Mouse (Mus musculus) liver, embryonic 14.5 days (tissue): ENCODE results near the gene Dlg2. TPM values are rescaled to one million over a fixed set of nuclear protein-coding genes. Genes with fewer than 3 reads are reported as not detected.

Experiments
- ATAC-seq: fragments of 200-750 bp; cut with Nextera tagmentation; 2 replicates; pipeline ENCODE4 v1.8.0; 2017; ENCODE audit warnings: moderate number of reproducible peaks, mild to moderate bottlenecking, moderate library complexity; ENCODE audit not compliant: insufficient read depth
- DNase-seq, 3 experiments: peaks; one replicate each; pipeline ENCODE4 v3.0.0-alpha.2; 2012 to 2013; ENCODE audit warnings: low read depth in 3 of 3, low spot score in 3 of 3
- H3K27ac ChIP-seq: fragments of 300-500 bp; sonication (generic); 2 replicates; pipeline ENCODE4 v1.5.1; 2014; ENCODE audit warnings: moderate library complexity, mild to moderate bottlenecking, control low read depth, inconsistent platforms
- H3K27me3 ChIP-seq: fragments of 300-500 bp; sonication (generic); 2 replicates; pipeline ENCODE4 v1.6.1; 2014; ENCODE audit warnings: mild to moderate bottlenecking, low read length, moderate library complexity; ENCODE audit not compliant: control insufficient read depth, insufficient read depth
- H3K36me3 ChIP-seq: fragments of 300-500 bp; sonication (generic); replicated peaks from 2 replicates; pipeline ENCODE4 v1.6.1; 2014; ENCODE audit warnings: low read depth; ENCODE audit not compliant: control insufficient read depth, insufficient read depth
- H3K4me1 ChIP-seq, 2 experiments: fragments of 200-500 bp in 1 of 2; fragments of 300-500 bp in 1 of 2; sonication (generic) in 1 of 2; replicated peaks; 2 replicates each; pipeline ENCODE4 v1.6.1; 2012 to 2014; ENCODE audit warnings: antibody characterized with exemption in 1 of 2, inconsistent platforms in 1 of 2, low read length in 1 of 2; ENCODE audit not compliant: control insufficient read depth in 2 of 2, insufficient read depth in 2 of 2
- H3K4me2 ChIP-seq: fragments of 300-500 bp; sonication (generic); 2 replicates; pipeline ENCODE4 v1.6.1; 2014; ENCODE audit warnings: low read depth, mild to moderate bottlenecking, control low read depth, moderate library complexity
- H3K4me3 ChIP-seq, 2 experiments: fragments of 200-500 bp in 1 of 2; fragments of 300-500 bp in 1 of 2; sonication (generic) in 1 of 2; 2 replicates each; pipeline ENCODE4 v1.5.1; 2012 to 2014; ENCODE audit warnings: low read depth in 2 of 2, low read length in 2 of 2, mild to moderate bottlenecking in 2 of 2, control low read depth in 1 of 2, inconsistent platforms in 1 of 2, moderate library complexity in 1 of 2; ENCODE audit not compliant: insufficient read depth in 1 of 2
- H3K9ac ChIP-seq: fragments of 300-500 bp; sonication (generic); replicated peaks from 2 replicates; pipeline ENCODE4 v1.6.1; 2014; ENCODE audit warnings: mild to moderate bottlenecking, control low read depth, moderate library complexity
- H3K9me3 ChIP-seq: fragments of 300-500 bp; sonication (generic); 2 replicates; pipeline ENCODE4 v1.6.1; 2016; ENCODE audit warnings: low read length, mixed read lengths; ENCODE audit not compliant: control insufficient read depth
- CTCF ChIP-seq: IDR thresholded peaks from 2 replicates; pipeline ENCODE4 v1.5.1; 2016; ENCODE audit warnings: antibody characterized with exemption, low read depth, control low read depth
- EP300 ChIP-seq: IDR thresholded peaks from 2 replicates; pipeline ENCODE4 v1.6.1; 2016; ENCODE audit warnings: antibody characterized with exemption, low read depth
- WGBS: fragments of 180-500 bp; shearing (Covaris S2); extraction: QIAGEN DNeasy Blood & Tissue Kit; methylation state at CpG from one replicate; pipeline ENCODE4 v1.1.7; 2014; ENCODE audit not compliant: insufficient replicate concordance; 5-methylcytosine and 5-hydroxymethylcytosine counted together
- polyA plus RNA-seq, 2 experiments: library from polyadenylated mRNA; depleted of rRNA in 1 of 2; stranded (reverse) in 1 of 2; unstranded in 1 of 2; fragments of >200 nt; fragmentation: Nextera tagmentation in 1 of 2; extraction: Ambion mirVana in 1 of 2; gene quantifications; 2 replicates each; pipeline versions ENCODE4 v1.2.1 to v1.2.3; 2012 to 2014

Gene Dlg2
- polyA plus RNA-seq, 2 experiments = 0.33 to 0.44 TPM

- Histone ChIP-seq H3K27ac (no peak overlapping the region), H3K4me3 (no peak overlapping the region), H3K4me2 (no peak overlapping the region), H3K9me3 (no peaks in the 10 kb centered on the region), H3K36me3 (no peaks in the 10 kb centered on the region), H3K4me1 (no peaks in the 10 kb centered on the region), H3K27me3 (no peaks in the 10 kb centered on the region), H3K9ac (no peak overlapping the region)
- TF ChIP-seq EP300 = no peak
- no peak for TF ChIP-seq CTCF
- 25% methylated on average over 2 of the region's 2 CpGs for WGBS
- no peak for DNase-seq
- no peak for ATAC-seq
Observed at GRCm38 (mm10) chr7:92301046-92301445, 1824.6 kb downstream of the Dlg2 start.

DNA sequence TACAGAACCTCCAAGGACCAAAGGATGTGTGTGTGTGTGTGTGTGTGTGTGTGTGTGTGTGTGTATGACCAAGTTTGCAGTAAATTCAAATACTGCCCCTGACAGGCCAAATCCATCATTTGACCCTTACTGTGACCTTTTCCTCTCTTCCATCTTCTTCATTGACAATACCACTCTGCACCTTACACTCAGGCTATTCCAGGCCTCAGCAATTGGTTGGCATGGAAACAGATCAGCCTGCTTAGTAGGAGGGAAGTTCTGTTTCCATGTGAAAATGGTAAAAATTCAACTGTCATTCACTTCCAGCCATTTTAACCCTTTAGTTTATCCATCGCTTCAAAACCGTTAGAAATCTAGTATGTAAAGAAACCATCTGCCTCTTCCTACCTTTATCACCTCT, 1831.2 kb downstream of the Dlg2 start:
- 67% methylated on average over 2 of the region's 2 CpGs for WGBS

DNA sequence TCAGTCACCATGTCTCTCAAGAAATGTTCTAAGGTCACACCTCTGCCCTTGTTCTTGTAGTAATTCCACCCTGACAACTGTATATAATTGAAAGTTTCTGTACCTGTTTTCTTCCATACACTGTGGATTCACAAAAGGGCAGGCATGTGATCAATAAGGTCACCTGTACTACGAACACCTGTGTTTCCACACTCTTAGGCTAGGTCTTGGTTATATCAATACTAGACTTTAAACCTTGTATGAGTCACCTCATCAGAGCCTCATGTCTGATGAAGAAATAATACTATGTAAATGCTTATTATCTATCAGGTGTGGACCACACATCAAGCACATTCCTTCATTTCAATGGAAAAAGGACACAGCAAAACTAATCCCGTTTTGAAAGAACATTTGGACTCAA, 1831.7 kb downstream of the Dlg2 start:
- H3K4me1 ChIP-seq = no peaks in the 10 kb centered on the region
- no peaks in the 10 kb centered on the region for H3K27me3 ChIP-seq
- no peak for DNase-seq
- ATAC-seq = no peak
- WGBS = 32% methylated on average over 2 of the region's 2 CpGs
- no peak overlapping the region for H3K27ac ChIP-seq
- no peak overlapping the region for H3K4me3 ChIP-seq
- no peak overlapping the region for H3K9ac ChIP-seq
- H3K4me2 ChIP-seq = no peak overlapping the region
- H3K36me3 ChIP-seq = no peaks in the 10 kb centered on the region
- TF ChIP-seq EP300 (no peak), CTCF (no peak)
- no peaks in the 10 kb centered on the region for H3K9me3 ChIP-seq

More for the DNA sequence above, 1831.2 kb downstream of the Dlg2 start:
- no peak for DNase-seq
- no peak overlapping the region for H3K9ac ChIP-seq
- H3K27ac ChIP-seq = no peak overlapping the region
- H3K4me3 ChIP-seq = no peak overlapping the region
- no peaks in the 10 kb centered on the region for H3K36me3 ChIP-seq
- no peaks in the 10 kb centered on the region for H3K27me3 ChIP-seq
- H3K9me3 ChIP-seq = no peaks in the 10 kb centered on the region
- no peak for TF ChIP-seq EP300
- no peak for TF ChIP-seq CTCF
- ATAC-seq = no peak
- H3K4me1 ChIP-seq = no peaks in the 10 kb centered on the region
- no peak overlapping the region for H3K4me2 ChIP-seq

- Histone ChIP-seq H3K9me3 (no peaks in the 10 kb centered on the region), H3K9ac (no peak overlapping the region), H3K36me3 (no peaks in the 10 kb centered on the region), H3K27me3 (no peaks in the 10 kb centered on the region), H3K4me2 (no peak overlapping the region), H3K4me1 (no peaks in the 10 kb centered on the region), H3K27ac (no peak overlapping the region), H3K4me3 (no peak overlapping the region)
- ATAC-seq = no peak
- WGBS = 68% methylated on average over 6 of the region's 6 CpGs
- no peak for TF ChIP-seq CTCF
- TF ChIP-seq EP300 = no peak
- DNase-seq = no peak
Observed at GRCm38 (mm10) chr7:92316389-92316788, 1839.9 kb downstream of the Dlg2 start.

- Histone ChIP-seq H3K27me3 (no peaks in the 10 kb centered on the region), H3K4me1 (no peaks in the 10 kb centered on the region), H3K9ac (no peak overlapping the region), H3K4me2 (no peak overlapping the region), H3K9me3 (no peaks in the 10 kb centered on the region), H3K4me3 (no peak overlapping the region), H3K36me3 (no peaks in the 10 kb centered on the region), H3K27ac (no peak overlapping the region)
- TF ChIP-seq CTCF (no peak), EP300 (no peak)
- DNase-seq = no peak
- 36% methylated on average over 1 of the region's 1 CpGs for WGBS
- ATAC-seq = no peak
Observed at GRCm38 (mm10) chr7:92319469-92319868, 1843.0 kb downstream of the Dlg2 start.

DNA sequence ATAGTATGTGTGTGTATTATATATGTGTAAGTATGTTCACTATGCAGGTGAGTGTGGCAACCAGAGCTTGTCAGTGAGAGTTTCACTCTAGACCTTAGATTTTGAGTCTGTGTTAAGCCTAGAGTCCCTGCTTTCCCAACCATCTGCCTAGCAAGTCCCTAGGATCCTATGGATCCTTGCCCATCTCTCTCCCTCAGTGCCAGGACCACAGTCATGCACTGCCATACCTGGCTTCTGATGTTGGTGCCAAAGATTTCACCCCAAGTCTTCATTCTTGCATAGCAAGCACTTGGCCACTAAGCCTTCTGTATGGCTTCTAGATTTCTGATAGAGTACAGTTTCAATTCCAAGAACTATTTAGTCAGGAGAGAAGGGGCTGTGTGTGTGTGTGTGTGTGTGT, 1843.7 kb downstream of the Dlg2 start:
- Histone ChIP-seq H3K9ac (no peak overlapping the region), H3K4me1 (no peaks in the 10 kb centered on the region), H3K4me2 (no peak overlapping the region), H3K27me3 (no peaks in the 10 kb centered on the region), H3K9me3 (no peaks in the 10 kb centered on the region), H3K36me3 (no peaks in the 10 kb centered on the region), H3K4me3 (no peak overlapping the region), H3K27ac (no peak overlapping the region)
- ATAC-seq (no peak), DNase-seq (no peak)
- TF ChIP-seq EP300 (no peak), CTCF (no peak)
